In the genomic region with DNA sequence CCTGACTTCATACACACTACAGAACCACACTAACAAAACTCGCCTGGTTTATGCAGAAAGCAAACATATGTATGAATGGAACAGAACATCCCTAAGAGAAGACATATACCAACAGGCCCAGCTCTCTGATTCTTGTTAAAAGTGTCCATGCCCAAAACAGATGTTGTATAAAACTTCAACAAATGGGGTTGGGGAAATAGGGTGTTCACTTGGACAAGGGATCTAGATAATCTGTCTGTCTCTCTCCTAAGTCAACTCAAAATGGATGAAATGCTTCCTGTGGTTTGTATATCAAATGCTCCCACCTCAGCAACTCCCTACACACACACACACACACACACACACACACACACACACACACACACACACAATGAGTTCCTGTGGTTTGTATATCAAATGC, we compare ENCODE assay signal across 10 mouse cellular contexts. TPM values are rescaled to one million over a fixed set of nuclear protein-coding genes. Genes with fewer than 3 reads are reported as not detected.
"Had no signal": no experiment of that assay in that cellular context is flagged by ENCODE, and none has a peak within 500 bp of the region (broad histone marks: within the 10 kb centered on the region; RNA-seq: fewer than 3 reads in every experiment).

No protein-coding gene starts in this region.

- DNase-seq: right cerebral cortex, postnatal 25 days had no signal

- H3K9ac ChIP-seq: limb, embryonic 13.5 days; liver, embryonic 15.5 days; midbrain, embryonic 12.5 days; midbrain, embryonic 15.5 days; neural tube, embryonic 13.5 days; stomach, embryonic 15.5 days had no signal

- H3K4me1 ChIP-seq: limb, embryonic 13.5 days; midbrain, embryonic 12.5 days; midbrain, embryonic 15.5 days; neural tube, embryonic 13.5 days; stomach, embryonic 15.5 days had no signal

- ATAC-seq: midbrain, embryonic 15.5 days had no signal

- H3K36me3 ChIP-seq: limb, embryonic 10.5 days; limb, embryonic 13.5 days; liver, embryonic 12.5 days; liver, embryonic 15.5 days; midbrain, embryonic 12.5 days; midbrain, embryonic 15.5 days; neural tube, embryonic 13.5 days; stomach, embryonic 15.5 days had no signal

- H3K4me2 ChIP-seq: midbrain, embryonic 12.5 days; midbrain, embryonic 15.5 days; neural tube, embryonic 13.5 days; stomach, embryonic 15.5 days had no signal

- H3K27me3 ChIP-seq: limb, embryonic 13.5 days; liver, embryonic 12.5 days; liver, embryonic 15.5 days; midbrain, embryonic 12.5 days; midbrain, embryonic 15.5 days; neural tube, embryonic 13.5 days; stomach, embryonic 15.5 days had no signal

- H3K27ac ChIP-seq: limb, embryonic 10.5 days; limb, embryonic 13.5 days; liver, embryonic 15.5 days; midbrain, embryonic 12.5 days; midbrain, embryonic 15.5 days; neural tube, embryonic 13.5 days; stomach, embryonic 15.5 days had no signal

- H3K9me3 ChIP-seq: limb, embryonic 10.5 days; limb, embryonic 13.5 days; liver, embryonic 12.5 days; liver, embryonic 15.5 days; midbrain, embryonic 12.5 days; midbrain, embryonic 15.5 days; neural tube, embryonic 13.5 days; stomach, embryonic 15.5 days had no signal

- H3K4me3 ChIP-seq: limb, embryonic 10.5 days; limb, embryonic 13.5 days; midbrain, embryonic 12.5 days; midbrain, embryonic 15.5 days; neural tube, embryonic 13.5 days; stomach, embryonic 15.5 days had no signal

RNA-seq across cellular contexts. Expression of gene Flt3, which starts 17.7 kb away (rescaled TPM):
- polyA plus RNA-seq: kidney, embryonic 14.5 days had no signal
